Mouse (Mus musculus) small intestine, adult 2 months (tissue): Measurements from ENCODE around the gene Zfp109.

Source experiments
- CTCF ChIP-seq: fragments of 200-500 bp; IDR thresholded peaks from 2 replicates; pipeline ENCODE4 v1.5.1; 2012; ENCODE audit warnings: low read depth, mild to moderate bottlenecking, control low read depth, inconsistent platforms, low read length, moderate library complexity, mixed read lengths; ENCODE audit not compliant: insufficient replicate concordance, insufficient read length; ENCODE audit errors: extremely low read depth
- POLR2A ChIP-seq: fragments of 200-500 bp; IDR thresholded peaks from 2 replicates; pipeline ENCODE4 v1.6.1; 2012; ENCODE audit warnings: low read depth, mild to moderate bottlenecking, control low read depth, inconsistent platforms, low read length, moderate library complexity

DNA sequence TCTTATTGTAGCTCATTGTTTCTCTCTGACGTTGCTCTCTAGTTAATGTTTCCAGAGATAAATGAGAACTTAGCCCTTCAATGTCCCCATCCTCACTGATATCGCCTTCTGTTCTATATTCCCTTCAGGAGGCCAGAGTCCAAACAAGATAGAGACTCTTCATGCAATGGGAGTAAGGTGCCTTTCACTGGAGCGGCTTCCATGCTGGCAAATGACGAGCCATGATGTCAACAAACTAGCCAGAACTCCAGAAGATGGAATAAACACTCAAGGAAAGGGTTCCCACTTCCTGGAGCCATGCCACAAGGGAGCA, 22.6 kb upstream of the Zfp109 start:
- TF ChIP-seq CTCF (no peak), POLR2A (no peak)
